Mouse (Mus musculus): ENCODE measurements around the gene Mccc2.

Gene Mccc2

DNA sequence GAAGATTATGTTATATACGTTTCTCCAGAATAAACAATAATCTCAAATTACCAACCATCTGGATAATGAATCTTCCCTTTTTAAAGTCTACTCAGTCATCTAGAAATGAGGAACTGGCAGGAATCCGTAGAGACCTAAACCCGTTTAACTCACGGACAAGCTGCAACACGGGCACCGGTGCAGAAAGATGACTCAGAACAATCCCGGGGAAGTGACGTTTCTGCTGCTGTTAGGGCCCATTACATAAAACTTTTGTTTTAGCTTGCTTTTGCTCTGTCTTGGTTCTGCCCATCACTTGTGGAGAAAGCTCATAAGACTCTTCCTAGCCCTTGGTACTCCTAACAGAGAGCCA, 76.1 kb downstream of the Mccc2 start:
- DNase-seq (ENCODE audit: low spot score in 2 of 2): no peak

DNA sequence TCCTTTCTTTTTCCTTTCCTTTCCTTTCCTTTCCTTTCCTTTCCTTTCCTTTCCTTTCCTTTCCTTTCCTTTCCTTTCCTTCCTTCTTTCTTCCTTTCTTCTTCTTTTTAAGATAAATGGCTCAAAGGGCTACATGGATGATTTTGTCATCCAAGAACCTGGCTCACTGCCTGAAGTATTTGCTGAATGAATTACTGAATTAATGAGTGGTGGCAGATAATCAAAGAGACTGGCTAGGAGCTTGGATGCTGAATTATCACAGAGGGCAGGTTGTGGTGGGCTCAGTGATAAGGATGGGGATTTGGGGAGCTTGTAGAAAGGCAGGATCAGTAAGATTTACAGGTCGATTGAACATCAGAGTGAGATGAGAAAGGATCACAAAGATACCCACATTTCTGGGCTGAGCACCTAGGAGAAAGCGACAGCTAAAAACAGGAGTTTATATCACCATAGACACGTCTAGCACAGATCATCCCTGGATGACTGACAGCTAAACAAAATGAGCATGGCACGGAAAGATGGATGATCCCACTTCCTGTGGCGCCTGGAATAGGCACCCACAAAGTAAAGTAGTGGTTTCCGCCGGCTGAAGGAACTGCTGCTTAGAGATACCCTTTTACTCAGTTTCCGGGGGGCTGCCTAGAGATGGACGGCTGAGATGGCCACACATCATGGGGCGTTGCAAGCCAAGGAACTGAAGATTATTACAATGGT, 76.7 kb downstream of the Mccc2 start:
- no peak for DNase-seq (ENCODE audit: low spot score in 2 of 2)

DNA sequence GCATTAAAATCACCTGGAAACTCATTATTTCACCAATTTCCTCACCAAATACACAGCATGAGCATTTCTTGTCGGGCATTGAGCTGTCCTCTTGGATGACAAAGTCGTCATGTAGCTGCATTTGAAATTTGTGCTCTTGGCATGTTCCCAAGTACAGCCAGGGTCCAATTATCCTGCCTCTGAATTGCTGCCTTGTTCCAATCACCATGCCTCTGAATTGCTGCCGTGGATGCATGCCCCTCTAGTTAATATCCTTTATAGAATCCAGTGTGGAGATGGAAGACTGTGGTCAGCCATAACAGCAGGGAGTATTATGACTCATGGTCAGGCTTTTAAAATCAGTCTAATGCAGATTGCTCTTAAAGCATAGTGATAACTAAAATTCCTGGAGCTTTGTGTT, 77.7 kb downstream of the Mccc2 start:
- no peak for DNase-seq (ENCODE audit: low spot score in 2 of 2)

DNA sequence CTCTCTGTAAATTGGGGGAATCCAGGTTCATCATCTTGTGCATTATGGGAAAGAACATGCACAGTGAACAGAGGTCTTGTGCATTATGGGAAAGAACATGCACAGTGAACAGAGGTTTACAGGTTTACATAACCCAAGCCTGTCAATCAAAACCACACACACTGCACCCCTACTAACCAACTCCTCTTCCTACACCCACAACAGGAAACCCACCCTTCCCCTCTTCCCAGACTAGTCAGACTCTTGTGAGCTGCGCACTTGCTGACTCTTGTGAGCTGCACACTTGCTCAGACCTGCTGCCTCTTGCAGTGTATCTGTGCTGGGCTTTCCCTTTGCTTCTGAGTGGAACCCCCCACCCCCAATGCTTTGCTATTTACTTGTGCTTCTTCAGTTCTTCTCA, 83.0 kb downstream of the Mccc2 start:
- DNase-seq (ENCODE audit: low spot score in 2 of 2): no peak

DNA sequence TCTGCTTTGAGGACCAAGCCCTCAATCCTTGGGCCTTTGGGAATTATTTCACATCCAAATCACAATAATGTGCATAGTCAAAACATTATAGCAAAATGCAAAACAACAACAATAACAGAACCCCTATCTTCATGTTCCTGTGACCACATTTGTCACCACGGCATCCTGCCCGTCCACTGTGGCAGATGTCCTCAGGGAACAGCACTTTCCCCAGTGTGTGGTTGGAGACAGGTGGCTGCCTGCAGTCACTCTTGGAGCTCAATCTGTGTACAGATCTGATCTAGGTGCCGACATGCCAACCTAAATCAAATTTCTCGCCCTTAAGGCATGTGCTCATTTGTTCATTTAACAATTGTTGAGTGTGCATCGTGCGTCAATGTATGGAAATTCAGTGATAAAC, 83.9 kb downstream of the Mccc2 start:
- DNase-seq (ENCODE audit: low spot score in 2 of 2): no peak

DNA sequence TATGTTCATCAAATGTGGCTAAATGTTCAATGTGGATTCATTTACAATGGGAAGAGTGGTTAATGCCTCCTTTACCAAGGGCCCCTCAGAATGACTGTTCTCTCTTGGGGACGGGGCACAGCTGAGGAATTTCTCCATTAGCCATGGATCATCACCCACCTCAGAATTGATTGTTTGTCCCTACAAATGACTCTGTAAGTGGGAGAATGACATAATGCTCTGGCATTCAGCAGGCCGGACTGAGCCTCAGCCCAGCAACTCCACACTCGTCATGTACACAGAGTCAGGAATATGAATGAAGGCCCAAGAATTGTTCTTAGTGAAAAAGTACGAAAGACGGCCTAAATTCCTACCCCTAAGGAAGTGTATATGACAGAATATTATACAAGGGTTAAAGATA, 89.2 kb downstream of the Mccc2 start:
- DNase-seq (ENCODE audit: low spot score in 2 of 2): no peak

DNA sequence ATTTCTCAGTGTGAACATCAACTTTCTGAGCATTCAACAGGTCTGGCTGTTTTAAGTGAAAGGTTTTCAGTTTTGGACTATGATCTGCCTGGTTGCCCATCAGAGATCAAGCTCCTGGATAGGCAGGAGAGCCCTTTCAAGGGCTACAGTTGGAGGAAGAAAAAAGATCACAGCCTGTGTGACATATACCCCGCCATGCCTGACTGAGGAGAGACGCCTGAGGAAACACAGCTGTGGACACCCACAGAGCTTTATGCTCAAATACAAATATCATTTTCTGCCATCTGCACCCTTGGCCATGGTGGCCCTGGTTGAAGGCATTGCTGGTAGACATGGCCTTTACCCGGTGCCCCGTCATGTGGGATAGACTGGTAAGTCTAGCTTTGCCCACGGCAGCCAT, 99.8 kb downstream of the Mccc2 start:
- no peak for DNase-seq (ENCODE audit: low spot score in 2 of 2)

DNA sequence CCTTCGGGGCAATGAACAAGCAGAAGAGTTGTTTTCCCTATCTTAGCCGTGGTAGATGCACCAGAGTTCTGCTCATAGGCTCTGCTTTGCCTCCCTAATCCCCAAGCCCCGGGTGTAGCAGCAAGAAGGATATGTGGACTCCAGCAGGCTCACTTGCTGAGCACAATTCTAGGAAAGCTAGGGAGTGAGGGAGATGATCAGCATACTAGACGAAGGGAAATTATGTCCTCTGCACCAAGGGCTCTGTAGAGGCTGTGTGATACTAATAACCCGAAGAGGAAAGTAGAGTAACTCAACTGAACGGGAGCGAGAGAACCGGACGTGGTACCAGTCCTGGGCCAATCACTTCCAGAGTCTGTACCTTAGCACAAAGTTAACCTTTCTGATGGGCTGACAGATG, 114.5 kb downstream of the Mccc2 start, which contains the start of gene Cartpt:
Cartpt (minus strand) TSS at position 127 of the 400 bp plus-strand sequence.
- no peak for DNase-seq (ENCODE audit: low spot score in 2 of 2)

DNA sequence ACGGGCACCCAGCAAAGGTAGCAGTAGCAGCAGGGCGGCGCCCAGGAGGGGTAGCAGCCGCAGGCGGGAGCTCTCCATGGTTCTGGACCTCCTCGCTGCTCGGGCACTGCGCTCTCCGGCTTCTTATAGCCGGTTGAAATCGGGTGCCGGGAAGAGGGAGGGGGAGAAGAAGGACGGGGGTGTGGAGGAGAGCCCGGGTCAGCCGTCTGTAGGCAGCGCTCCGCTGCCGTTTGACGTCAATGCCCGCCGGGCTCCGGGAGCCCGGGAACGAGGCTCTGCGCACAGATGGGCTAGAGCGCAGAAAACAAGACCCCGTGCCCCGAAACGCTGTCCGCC, 114.9 kb downstream of the Mccc2 start:
- no peak for DNase-seq (ENCODE audit: low spot score in 2 of 2)

DNA sequence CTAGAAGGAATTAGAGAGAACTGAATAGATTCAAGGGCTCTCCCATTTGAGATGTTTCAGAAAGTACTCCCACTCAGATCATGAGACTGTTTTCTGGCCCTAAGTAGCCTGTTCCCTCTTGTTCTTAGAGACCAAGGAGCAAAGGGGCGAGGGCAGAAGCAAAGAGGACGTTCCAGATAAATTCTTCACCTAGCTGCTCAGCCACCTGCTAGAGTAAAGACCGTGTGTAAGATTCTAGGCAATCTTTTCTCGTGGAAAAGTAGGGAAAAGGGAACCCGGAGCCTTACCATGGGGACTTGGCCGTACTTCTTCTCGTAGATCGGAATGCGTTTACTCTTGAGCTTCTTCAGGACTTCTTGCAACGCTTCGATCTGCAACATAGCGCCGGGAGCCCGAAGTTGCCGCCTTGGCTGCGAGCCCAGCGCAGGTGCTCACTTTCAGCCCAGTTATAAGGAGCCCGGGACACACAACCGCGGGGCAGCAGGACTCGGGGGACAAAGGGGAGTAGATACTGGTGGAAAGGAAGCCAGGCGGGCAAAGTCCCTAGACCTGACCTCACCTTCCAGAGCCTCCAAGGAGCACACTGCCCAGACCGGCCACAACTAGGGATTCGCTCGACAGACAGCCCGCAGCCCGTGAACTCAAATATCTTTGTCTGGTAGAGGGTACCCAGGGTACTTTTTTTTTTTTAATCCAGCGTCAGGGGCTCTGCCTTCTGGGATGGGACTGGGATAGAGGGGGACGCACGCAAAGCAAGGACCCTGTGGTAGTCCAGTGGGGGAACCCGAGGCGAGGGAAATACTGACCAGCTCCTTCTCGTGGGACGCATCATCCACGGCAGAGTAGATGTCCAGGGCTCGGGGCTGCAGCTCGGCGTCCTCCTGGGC, 115.5 kb downstream of the Mccc2 start:
- peak in 1 of 2 experiments; percentile 9 for DNase-seq (ENCODE audit: low spot score in 2 of 2)

DNA sequence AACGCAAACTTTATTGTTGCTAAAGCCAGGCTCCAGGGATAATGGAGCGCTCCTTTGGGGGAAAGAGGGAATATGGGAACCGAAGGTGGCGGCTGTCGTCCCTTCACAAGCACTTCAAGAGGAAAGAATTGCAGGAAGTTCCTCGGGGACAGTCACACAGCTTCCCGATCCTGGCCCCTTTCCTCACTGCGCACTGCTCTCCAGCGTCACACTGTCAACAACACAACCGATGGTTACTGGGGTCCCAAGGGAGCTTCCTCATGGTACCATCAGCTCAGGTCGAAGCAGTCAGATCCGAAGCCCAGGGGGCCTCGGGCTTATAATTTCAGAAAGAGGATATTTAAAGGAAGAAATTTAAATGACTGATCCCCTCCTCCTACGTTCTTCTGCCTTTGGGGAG, 116.6 kb downstream of the Mccc2 start:
- no peak for DNase-seq (ENCODE audit: low spot score in 2 of 2)

All from right cerebral cortex, adult 2 months (tissue).